Mouse (Mus musculus): ENCODE results near the gene Ccdc8.

The Ccdc8 gene

GRCm38 (mm10) chr7:16992451-16992807 is at the start of gene Ccdc8:
Ccdc8 (plus strand) TSS chr7:16992708.
- WGBS = 98% methylated on average over 5 of the region's 5 CpGs

GRCm38 (mm10) chr7:16942861-16943260 is 49.6 kb upstream of the Ccdc8 start:
- WGBS = 48% methylated on average over 4 of the region's 4 CpGs

DNA sequence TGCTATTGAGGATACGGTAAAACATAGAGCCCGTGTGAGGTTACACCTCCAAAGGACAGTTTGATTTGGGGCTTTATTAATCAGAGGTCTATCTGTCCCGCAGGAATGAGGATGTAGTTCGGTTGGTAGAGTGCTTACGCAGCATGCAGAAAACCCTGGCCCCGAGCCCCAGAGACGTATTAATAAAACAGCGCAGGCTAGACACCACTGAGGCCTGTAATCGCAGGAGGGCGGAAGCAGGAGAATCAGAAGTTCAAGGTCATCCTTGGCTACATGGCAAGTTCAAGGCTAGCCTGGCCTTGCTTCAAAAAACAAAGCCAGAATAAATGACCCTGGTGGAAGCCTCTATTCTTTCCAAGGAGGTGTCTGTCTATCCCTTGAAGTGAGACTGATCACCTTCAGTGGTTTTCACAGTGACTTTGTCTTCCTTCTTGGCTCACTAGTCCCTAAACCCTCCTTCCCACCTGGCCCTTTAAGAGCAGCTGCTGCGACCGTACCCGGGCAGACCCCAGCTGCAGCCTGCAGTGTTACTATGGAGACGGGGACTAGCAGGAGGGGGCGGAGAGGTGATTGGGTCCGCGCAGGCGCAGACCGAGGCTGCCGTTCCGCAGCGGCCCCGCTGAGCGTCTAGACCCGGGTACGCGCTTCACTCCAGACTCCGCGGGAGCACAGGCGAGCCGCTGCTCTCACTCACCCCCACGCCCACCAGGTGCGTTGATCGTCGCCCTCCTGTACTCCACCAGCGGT is 48.3 kb upstream of the Ccdc8 start, which contains the start of gene Pnmal2:
TSS of gene Pnmal2 (plus strand) at position 622 of the 747 bp plus-strand sequence.
- WGBS = 16% methylated on average over 36 of the region's 36 CpGs

DNA sequence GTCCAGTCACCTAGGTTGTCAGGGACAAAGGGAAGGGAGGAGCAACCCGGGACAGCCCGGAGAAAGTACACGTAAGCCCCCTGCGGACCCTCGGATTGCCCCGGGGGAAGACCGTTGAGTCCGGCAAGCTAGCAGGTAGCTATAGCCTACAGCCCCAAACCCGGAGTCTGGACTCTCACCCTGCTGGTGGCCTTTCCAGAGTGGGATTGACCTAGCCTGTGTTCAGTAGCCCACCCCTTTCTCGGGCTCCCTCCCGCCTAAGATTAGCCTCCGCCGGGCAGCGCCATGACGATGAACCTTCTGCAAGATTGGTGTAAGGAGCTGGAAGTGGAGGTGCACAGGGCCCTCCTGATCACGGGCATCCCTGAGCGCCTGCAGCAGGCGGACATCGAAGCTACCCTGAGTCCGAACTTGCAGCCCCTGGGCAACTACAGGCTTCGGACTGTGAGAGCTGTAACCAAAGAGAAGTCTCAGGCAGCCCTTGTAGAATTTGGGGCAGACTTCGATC is 47.6 kb upstream of the Ccdc8 start:
- WGBS = 5% methylated on average over 22 of the region's 22 CpGs

DNA sequence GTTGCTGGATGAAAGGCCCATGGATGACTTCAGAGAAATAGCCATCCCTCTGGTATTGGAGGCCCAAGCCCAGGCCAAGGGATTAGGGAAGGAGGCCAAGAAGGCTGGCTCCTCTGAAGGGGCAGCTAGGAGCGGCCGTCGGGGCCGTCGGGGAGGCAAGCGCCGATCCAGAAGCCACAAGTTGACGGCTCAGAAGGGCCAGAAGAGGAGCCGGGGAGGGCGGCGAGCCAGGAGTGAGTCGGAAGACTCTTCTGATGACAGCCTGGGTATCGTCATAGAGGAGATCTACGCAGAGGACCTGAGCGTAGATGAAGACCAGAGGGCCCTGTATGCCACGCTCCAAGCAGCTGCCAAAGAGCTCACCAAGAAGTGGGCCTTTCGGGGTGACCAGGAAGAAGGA is 47.1 kb upstream of the Ccdc8 start:
- 27% methylated on average over 17 of the region's 17 CpGs for WGBS

GRCm38 (mm10) chr7:16946441-16947348 is 45.8 kb upstream of the Ccdc8 start:
- WGBS = 6% methylated on average over 53 of the region's 53 CpGs

DNA sequence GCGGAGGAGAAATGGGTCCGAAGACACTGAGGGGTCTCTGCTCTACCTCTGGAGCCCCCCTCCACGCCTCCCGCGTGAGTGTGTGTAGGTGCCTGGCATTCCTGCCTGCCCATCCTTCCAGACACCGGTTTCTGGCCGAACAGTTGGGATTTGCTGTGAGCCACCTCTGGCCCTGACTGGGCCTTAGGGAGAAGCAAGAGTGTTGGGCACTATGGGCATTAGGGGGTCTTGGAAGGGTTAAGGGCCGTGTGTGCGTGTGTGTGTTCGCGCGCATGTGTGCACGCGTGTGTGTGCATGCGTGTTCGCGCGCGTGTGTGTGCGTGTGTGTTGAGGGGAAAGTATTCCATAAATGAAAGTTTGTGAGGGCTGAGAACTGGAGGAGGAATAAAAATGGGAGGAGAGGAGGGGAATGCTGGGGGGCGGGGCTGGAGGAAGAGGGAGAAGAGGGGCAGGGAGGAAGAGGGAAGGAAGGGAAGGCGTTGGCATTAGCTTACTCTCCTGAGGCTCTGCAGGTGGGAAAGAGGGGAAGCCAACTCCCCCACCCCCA is 45.1 kb upstream of the Ccdc8 start:
- WGBS = 11% methylated on average over 21 of the region's 22 CpGs

GRCm38 (mm10) chr7:16947959-16948361 is 44.5 kb upstream of the Ccdc8 start:
- 5% methylated on average over 4 of the region's 4 CpGs for WGBS

- WGBS = 59% methylated on average over 8 of the region's 8 CpGs
Observed at GRCm38 (mm10) chr7:16948923-16949458, 43.5 kb upstream of the Ccdc8 start.

- WGBS = 7% methylated on average over 29 of the region's 29 CpGs
Observed at GRCm38 (mm10) chr7:16949908-16950841, 42.3 kb upstream of the Ccdc8 start.

- WGBS = 14% methylated on average over 18 of the region's 18 CpGs
Observed at GRCm38 (mm10) chr7:16950861-16951635, 41.5 kb upstream of the Ccdc8 start.

- 64% methylated on average over 2 of the region's 2 CpGs for WGBS
Observed at GRCm38 (mm10) chr7:16953776-16954175, 38.7 kb upstream of the Ccdc8 start.

- WGBS = 79% methylated on average over 4 of the region's 4 CpGs
Observed at GRCm38 (mm10) chr7:16955712-16956111, 36.8 kb upstream of the Ccdc8 start.

- 31% methylated on average over 15 of the region's 15 CpGs for WGBS
Observed at GRCm38 (mm10) chr7:16956410-16957265, 35.9 kb upstream of the Ccdc8 start.

DNA sequence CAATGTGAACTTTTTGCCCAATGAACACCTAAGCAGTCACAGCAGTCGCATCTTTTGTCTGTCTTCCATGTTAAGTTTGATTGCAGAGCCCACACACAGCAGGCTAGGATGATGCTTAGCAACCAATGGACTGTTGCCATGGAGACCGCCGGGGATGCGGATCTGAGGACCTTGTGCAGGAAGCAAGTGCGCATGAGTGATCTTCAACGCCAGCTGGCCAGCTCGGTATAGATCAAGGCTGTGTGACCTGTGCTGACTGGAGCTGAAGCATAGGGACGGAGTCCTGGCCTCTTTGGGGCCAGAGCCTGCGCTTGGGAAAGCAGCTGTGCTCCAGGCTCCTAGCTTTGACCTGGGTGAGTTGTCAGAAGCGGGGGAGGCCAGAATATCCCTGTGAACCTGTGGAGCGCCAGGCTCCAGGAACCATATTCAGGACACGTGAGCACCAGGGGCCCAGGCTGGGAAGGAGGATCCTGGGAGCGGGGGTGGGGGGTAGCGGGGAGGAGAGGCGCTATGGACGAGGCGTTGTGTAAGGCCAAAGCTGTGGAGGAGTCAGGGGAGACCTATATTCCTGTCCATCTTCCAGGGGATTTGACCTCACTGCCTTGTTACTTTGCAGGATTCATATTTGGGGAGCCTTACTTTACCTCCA is 32.8 kb upstream of the Ccdc8 start, which contains the start of gene Pnmal1:
TSS of gene Pnmal1 (plus strand) at position 141 of the 649 bp plus-strand sequence.
- 11% methylated on average over 17 of the region's 17 CpGs for whole genome bisulfite sequencing

- WGBS = 82% methylated on average over 5 of the region's 5 CpGs
Observed at GRCm38 (mm10) chr7:16961678-16962077, 30.8 kb upstream of the Ccdc8 start.

DNA sequence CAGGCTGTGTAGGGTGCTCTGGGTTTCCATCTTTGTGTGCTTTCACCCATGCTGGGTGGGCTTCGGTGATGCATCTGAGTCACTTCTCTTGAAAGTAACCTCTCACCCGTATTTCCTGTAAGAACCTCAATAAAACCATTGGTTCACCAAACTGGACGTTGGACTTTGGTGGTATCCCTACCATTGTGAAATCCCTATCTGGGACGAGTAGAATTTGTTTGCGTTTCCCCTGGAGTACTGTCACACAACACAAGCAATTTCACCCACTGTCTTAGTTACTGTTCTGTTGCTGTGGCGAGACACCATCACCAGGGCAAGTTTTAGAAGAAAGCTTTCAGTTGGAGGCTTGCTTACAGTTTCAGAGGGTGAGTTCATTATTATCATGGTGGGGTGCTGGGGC is 24.1 kb upstream of the Ccdc8 start:
- WGBS = 92% methylated on average over 6 of the region's 6 CpGs

DNA sequence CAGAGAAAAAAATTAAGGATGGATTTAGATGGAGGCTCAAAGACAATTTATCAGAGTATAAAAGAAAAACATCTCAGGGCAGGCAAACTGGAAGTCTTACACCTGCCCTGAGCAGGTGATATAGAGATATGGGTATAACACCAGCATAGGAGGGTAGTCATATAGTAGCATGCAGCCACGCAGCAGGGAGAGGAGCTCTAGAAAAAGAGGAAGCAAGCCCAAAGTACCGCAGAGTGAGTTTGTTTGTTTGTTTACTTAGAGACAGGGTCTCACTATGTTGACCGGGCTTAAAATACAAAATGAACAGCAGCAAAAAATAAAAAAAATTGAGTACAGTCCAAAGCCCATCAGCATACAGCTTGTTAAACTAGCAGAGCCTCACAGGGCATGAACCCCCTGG is 21.3 kb upstream of the Ccdc8 start:
- 88% methylated on average over 3 of the region's 3 CpGs for WGBS

GRCm38 (mm10) chr7:16974018-16974417 is 18.5 kb upstream of the Ccdc8 start:
- WGBS = 39% methylated on average over 6 of the region's 6 CpGs

Data from cerebral cortex, adult 2 months (tissue).